Comparison of ENCODE assay signal across 16 mouse cellular contexts in the genomic region with DNA sequence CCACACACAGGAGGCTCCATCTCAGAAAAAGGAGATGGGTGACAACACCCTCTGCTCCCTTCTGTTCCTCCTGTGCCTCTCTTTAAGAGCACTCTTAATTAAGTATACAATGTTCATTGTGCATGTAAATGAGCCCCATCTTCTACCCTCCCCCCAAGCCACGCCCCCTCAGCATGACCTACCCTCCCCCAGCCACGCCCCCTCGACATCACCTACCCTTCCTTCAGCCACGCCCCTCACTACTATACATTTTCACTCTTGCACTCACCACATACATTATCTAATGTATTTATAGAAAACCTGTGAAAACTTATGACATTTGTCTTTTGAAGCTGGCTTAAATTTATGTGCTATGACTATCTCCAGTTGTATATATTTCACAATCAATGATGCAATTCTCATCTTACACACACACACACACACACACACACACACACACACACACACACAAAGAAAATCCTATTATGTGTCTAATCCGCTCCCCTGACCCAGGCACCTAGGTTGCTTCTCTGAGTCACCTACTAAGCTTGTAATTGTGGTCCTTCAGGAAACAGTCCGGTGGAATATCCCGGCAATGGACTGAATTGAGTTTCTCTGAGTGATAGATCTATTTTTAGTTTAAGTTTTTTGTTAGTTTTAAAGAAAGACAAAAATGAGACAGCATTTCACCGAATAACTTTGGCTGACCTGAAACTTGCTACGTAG.
"Had no signal": no experiment of that assay in that cellular context is flagged by ENCODE, and none has a peak within 500 bp of the region (broad histone marks: within the 10 kb centered on the region; RNA-seq: fewer than 3 reads in every experiment).

No protein-coding gene starts in this region.

- H3K27me3 ChIP-seq: limb, embryonic 12.5 days; midbrain, embryonic 13.5 days; neural tube, embryonic 15.5 days had no signal

- H3K9ac ChIP-seq: limb, embryonic 12.5 days; liver, embryonic 14.5 days; midbrain, embryonic 13.5 days; neural tube, embryonic 15.5 days had no signal

- ATAC-seq: lung, postnatal 0 days; midbrain, embryonic 13.5 days had no signal

- DNase-seq: kidney, adult 11 months; kidney, adult 9 months; kidney, postnatal 10 days; kidney, postnatal 4 days; lung, adult 2 months; lung, postnatal 36 days; right cerebral cortex, postnatal 14 days; thymus, postnatal 25 days had no signal

- H3K4me2 ChIP-seq: limb, embryonic 12.5 days; midbrain, embryonic 13.5 days; neural tube, embryonic 15.5 days had no signal

- H3K36me3 ChIP-seq: limb, embryonic 12.5 days; midbrain, embryonic 13.5 days; neural tube, embryonic 15.5 days had no signal

- H3K9me3 ChIP-seq: limb, embryonic 12.5 days; megakaryocyte, embryonic 14.5 days; midbrain, embryonic 13.5 days; neural tube, embryonic 15.5 days had no signal

- H3K4me3 ChIP-seq: layer of hippocampus, adult 2 months; limb, embryonic 12.5 days; megakaryocyte, embryonic 14.5 days; midbrain, embryonic 13.5 days; myocyte; neural tube, embryonic 15.5 days had no signal

- H3K27ac ChIP-seq: layer of hippocampus, adult 2 months; limb, embryonic 12.5 days; liver, embryonic 14.5 days; neural tube, embryonic 15.5 days had no signal

- H3K4me1 ChIP-seq: limb, embryonic 12.5 days; neural tube, embryonic 15.5 days had no signal
